Mouse (Mus musculus) neural tube, postnatal 0 days (tissue): ENCODE results near the gene Atp6ap2. TPM values are rescaled to one million over a fixed set of nuclear protein-coding genes. Genes with fewer than 3 reads are reported as not detected.

ENCODE experiments used
- polyA plus RNA-seq: library from polyadenylated mRNA; unstranded; fragments of >200 nt; fragmentation: Nextera tagmentation; extraction: Ambion mirVana; gene quantifications from 2 replicates; pipeline ENCODE4 v1.2.1, GENCODE M21; 2015

Gene Atp6ap2
- polyA plus RNA-seq: 250 and 260 TPM in 2 replicates

GRCm38 (mm10) chrX:12587192-12587957 is at the start of gene Atp6ap2:
Gene Atp6ap2, plus strand, starts transcription at chrX:12587801.

Other genes starting within 250 kb of the Atp6ap2 start
- 18.6 and 18.9 TPM in 2 replicates for gene 1810030O07Rik, start 85.9 kb downstream of the Atp6ap2 start, polyA plus RNA-seq
- gene Med14, start 174.3 kb downstream of the Atp6ap2 start, polyA plus RNA-seq: 10.3 and 10.9 TPM in 2 replicates